Mouse (Mus musculus) bone marrow macrophage, adult 2 months (primary cell): Measurements from ENCODE around the gene Insrr. TPM values are rescaled to one million over a fixed set of nuclear protein-coding genes. Genes with fewer than 3 reads are reported as not detected.
"Not testable (repeated sequence)": the region's sequence is repeated elsewhere in the genome, so short reads cannot be mapped to it uniquely, and the experiment has no call there.

Experiments
- H3K27ac ChIP-seq: 2 replicates; pipeline ENCODE4 v1.5.1; 2012; ENCODE audit warnings: low read depth, low read length; ENCODE audit not compliant: insufficient read depth
- H3K4me1 ChIP-seq: 2 replicates; pipeline ENCODE4 v1.6.1; 2012; ENCODE audit warnings: low read length; ENCODE audit not compliant: control insufficient read depth, insufficient read depth
- H3K4me3 ChIP-seq: 2 replicates; pipeline ENCODE4 v1.5.1; 2012; ENCODE audit warnings: mild to moderate bottlenecking, low read length, moderate library complexity; ENCODE audit not compliant: insufficient read depth
- CTCF ChIP-seq: IDR thresholded peaks from 2 replicates; pipeline ENCODE4 v1.5.1; 2012; ENCODE audit warnings: low read depth, mild to moderate bottlenecking, low read length, moderate library complexity
- POLR2A ChIP-seq: IDR thresholded peaks from 2 replicates; pipeline ENCODE4 v1.6.1; 2012; ENCODE audit warnings: mild to moderate bottlenecking, low read depth, low read length, borderline replicate concordance
- polyA plus RNA-seq: library from polyadenylated mRNA; stranded (reverse); fragments of >200 nt; gene quantifications from 2 replicates; pipeline ENCODE4 v1.2.4, GENCODE M21; 2012; ENCODE audit not compliant: missing spikeins, insufficient read depth, insufficient read length

Gene Insrr
- polyA plus RNA-seq, 1 experiment: not detected

GRCm38 (mm10) chr3:87818226-87818625, 21.5 kb downstream of the Insrr start:
- no peak for TF ChIP-seq POLR2A
- TF ChIP-seq CTCF: no peak
- no peak overlapping the region for H3K4me3 ChIP-seq
- H3K27ac ChIP-seq: no peak overlapping the region
- H3K4me1 ChIP-seq: no peaks in the 10 kb centered on the region

- H3K4me1 ChIP-seq, H3K4me3 ChIP-seq, H3K27ac ChIP-seq: not testable (repeated sequence)
Observed at GRCm38 (mm10) chr3:87824206-87824605, 27.5 kb downstream of the Insrr start, which contains the start of gene Pear1. Gene Pear1 (minus strand): TSS chr3:87824306.

GRCm38 (mm10) chr3:87828435-87828834, 31.7 kb downstream of the Insrr start:
- Histone ChIP-seq H3K27ac (no peak overlapping the region), H3K4me3 (no peak overlapping the region), H3K4me1 (0 out of 2 replicates have a peak, but pooled peaks cover 2% of the 10 kb centered on the region)
- no peak for TF ChIP-seq POLR2A
- no peak for TF ChIP-seq CTCF

DNA sequence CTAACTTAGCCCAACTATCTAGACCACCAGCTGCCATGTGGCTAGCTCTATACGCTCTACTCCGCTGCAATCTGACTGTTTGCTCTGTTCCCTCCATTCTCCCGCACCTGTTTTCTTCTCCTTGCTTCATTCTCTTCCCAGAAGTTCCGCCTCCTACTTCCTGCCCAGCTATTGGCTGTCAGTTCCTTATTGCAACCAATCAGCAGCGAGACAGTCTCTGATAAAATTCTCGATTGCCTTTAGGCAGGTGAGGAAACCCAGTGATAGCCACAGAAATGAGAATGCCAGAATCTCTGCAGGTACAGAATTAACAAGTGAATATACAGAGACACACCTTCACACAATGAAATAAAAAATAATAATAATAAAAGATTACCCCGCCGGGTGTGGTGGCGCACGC, 32.3 kb downstream of the Insrr start:
- 0 out of 2 replicates have a peak, but pooled peaks cover 2% of the 10 kb centered on the region for H3K4me1 ChIP-seq
- no peak overlapping the region for H3K4me3 ChIP-seq
- TF ChIP-seq POLR2A: no peak
- no peak for TF ChIP-seq CTCF
- no peak overlapping the region for H3K27ac ChIP-seq

GRCm38 (mm10) chr3:87832109-87832859, 35.5 kb downstream of the Insrr start:
- H3K4me3 ChIP-seq: no peak overlapping the region
- TF ChIP-seq CTCF (no peak), POLR2A (no peak)
- no peak overlapping the region for H3K27ac ChIP-seq
- 0 out of 2 replicates have a peak, but pooled peaks cover 2% of the 10 kb centered on the region for H3K4me1 ChIP-seq

GRCm38 (mm10) chr3:87833482-87833881, 36.7 kb downstream of the Insrr start:
- 0 out of 2 replicates have a peak, but pooled peaks cover 2% of the 10 kb centered on the region for H3K4me1 ChIP-seq
- no peak overlapping the region for H3K27ac ChIP-seq
- TF ChIP-seq POLR2A: no peak
- TF ChIP-seq CTCF: no peak
- H3K4me3 ChIP-seq: no peak overlapping the region

GRCm38 (mm10) chr3:87838622-87839021, 41.9 kb downstream of the Insrr start:
- no peak overlapping the region for H3K4me3 ChIP-seq
- H3K4me1 ChIP-seq: no peaks in the 10 kb centered on the region
- no peak overlapping the region for H3K27ac ChIP-seq
- TF ChIP-seq CTCF (peak; percentile 81), POLR2A (no peak)

- TF ChIP-seq POLR2A: no peak
- no peak for TF ChIP-seq CTCF
- Histone ChIP-seq H3K4me3 (no peak overlapping the region), H3K4me1 (no peaks in the 10 kb centered on the region), H3K27ac (no peak overlapping the region)
Observed at GRCm38 (mm10) chr3:87840858-87841257, 44.1 kb downstream of the Insrr start.

DNA sequence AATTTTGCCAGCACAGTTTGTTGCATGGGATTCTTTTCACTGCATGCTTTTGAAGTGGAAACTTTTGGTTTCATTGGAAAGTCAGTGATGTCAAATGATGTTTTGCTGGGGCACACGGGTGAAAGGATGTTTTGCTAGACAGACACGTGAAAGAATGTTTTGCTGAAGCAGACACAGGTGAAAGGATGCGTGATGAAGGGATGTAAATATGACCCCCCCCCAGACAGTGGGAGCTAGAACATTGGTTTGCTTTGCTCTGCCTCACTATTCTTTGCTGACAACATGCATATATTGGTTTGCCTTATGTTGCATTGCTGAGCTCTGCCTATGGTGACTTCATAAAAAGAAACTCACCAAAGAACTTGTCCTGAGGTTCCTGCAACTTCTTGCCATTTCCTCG, 48.2 kb downstream of the Insrr start:
- no peak overlapping the region for H3K27ac ChIP-seq
- no peak overlapping the region for H3K4me3 ChIP-seq
- no peak for TF ChIP-seq POLR2A
- TF ChIP-seq CTCF: no peak

DNA sequence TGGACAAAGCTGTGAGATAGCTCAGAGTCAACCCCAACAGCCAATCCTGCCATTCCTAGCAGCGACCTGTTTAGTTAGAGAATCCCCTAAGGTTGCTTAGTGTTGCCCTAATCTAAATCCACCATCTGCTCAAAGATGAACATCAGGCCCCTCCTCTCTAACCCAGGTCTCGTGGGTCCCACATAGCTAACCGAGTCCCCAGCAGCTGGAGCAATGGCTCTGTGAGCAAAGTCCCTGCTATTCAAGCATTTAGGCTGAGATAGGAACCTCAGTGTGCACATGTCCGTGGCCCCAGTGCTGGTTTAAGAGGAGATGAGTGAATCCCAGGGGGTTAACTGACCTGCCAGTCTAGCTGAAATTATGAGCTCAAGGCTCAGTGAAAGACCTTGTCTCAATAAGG, 49.4 kb downstream of the Insrr start:
- Histone ChIP-seq H3K27ac (no peak overlapping the region), H3K4me1 (peaks cover 11% of the 10 kb centered on the region), H3K4me3 (no peak overlapping the region)
- TF ChIP-seq POLR2A (no peak), CTCF (no peak)

More for the DNA sequence above, 48.2 kb downstream of the Insrr start:
- H3K4me1 ChIP-seq: peaks cover 11% of the 10 kb centered on the region
